Mouse (Mus musculus) ES-E14 (cell line): ENCODE data around the gene Myo1f. TPM values are rescaled to one million over a fixed set of nuclear protein-coding genes. Genes with fewer than 3 reads are reported as not detected.
A peak's percentile ranks its signal among the peaks of the same experiment; 100 is the strongest.

Experiments
- DNase-seq: peaks from one replicate; pipeline ENCODE4 v3.0.0-alpha.2; 2013; ENCODE audit warnings: low read depth, low spot score
- H3K27ac ChIP-seq: 2 replicates; pipeline ENCODE4 v1.5.1; 2012; ENCODE audit warnings: low read depth, mild to moderate bottlenecking, low read length, moderate library complexity, mixed read lengths; ENCODE audit not compliant: poor library complexity, insufficient read depth, severe bottlenecking
- H3K36me3 ChIP-seq: 2 replicates; pipeline ENCODE4 v1.6.1; 2012; ENCODE audit warnings: mild to moderate bottlenecking, low read length, moderate library complexity, mixed read lengths; ENCODE audit not compliant: control insufficient read depth, poor library complexity, insufficient read depth, severe bottlenecking
- H3K4me1 ChIP-seq, 2 experiments: fragments of 150-350 bp in 1 of 2; sonication (generic) in 1 of 2; 2 replicates each; pipeline ENCODE4 v1.6.1; 2012; ENCODE audit warnings: low read length in 2 of 2, mild to moderate bottlenecking in 1 of 2, mixed read lengths in 1 of 2; ENCODE audit not compliant: control insufficient read depth in 2 of 2, insufficient read depth in 2 of 2, poor library complexity in 1 of 2
- H3K4me3 ChIP-seq, 2 experiments: fragments of 150-350 bp in 1 of 2; sonication (generic) in 1 of 2; 2 replicates each; pipeline ENCODE4 v1.5.1; 2012; ENCODE audit warnings: low read length in 2 of 2, low read depth in 1 of 2, mild to moderate bottlenecking in 1 of 2, mixed read lengths in 1 of 2; ENCODE audit not compliant: insufficient read depth in 1 of 2, poor library complexity in 1 of 2, severe bottlenecking in 1 of 2
- H3K9ac ChIP-seq: 2 replicates; pipeline ENCODE4 v1.6.1; 2012; ENCODE audit warnings: low read depth, mild to moderate bottlenecking, low read length, mixed read lengths; ENCODE audit not compliant: poor library complexity, insufficient read depth, severe bottlenecking
- H3K9me3 ChIP-seq: fragments of 150-350 bp; sonication (generic); 2 replicates; pipeline ENCODE4 v1.6.1; 2012; ENCODE audit warnings: low read depth, mild to moderate bottlenecking, low read length; ENCODE audit not compliant: control insufficient read depth, insufficient read depth
- CHD2 ChIP-seq: IDR thresholded peaks from 2 replicates; pipeline ENCODE4 v1.6.1; 2014; ENCODE audit warnings: mild to moderate bottlenecking, low read depth, low read length, inconsistent platforms
- HCFC1 ChIP-seq: IDR thresholded peaks from 2 replicates; pipeline ENCODE4 v1.6.1; 2012; ENCODE audit warnings: low read length, inconsistent platforms, borderline replicate concordance; ENCODE audit not compliant: insufficient read depth
- MAFK ChIP-seq: IDR thresholded peaks from 2 replicates; pipeline ENCODE4 v1.6.1; 2014; ENCODE audit warnings: mild to moderate bottlenecking, low read depth, low read length, inconsistent platforms; ENCODE audit not compliant: insufficient read depth
- ZC3H11A ChIP-seq: IDR thresholded peaks from 2 replicates; pipeline ENCODE4 v1.6.1; 2012; ENCODE audit warnings: low read depth, mild to moderate bottlenecking, inconsistent platforms, low read length, borderline replicate concordance
- ZNF384 ChIP-seq: IDR thresholded peaks from 2 replicates; pipeline ENCODE4 v1.6.1; 2012; ENCODE audit warnings: low read depth, low read length, inconsistent platforms
- in situ Hi-C, 2 experiments: fragments of 600-800 bp; cut with MboI; formaldehyde crosslinking; loops; one replicate each; pipeline ENCODE4 v1.15.1; 2025; ENCODE audit warnings: low sequenced_read_pairs in 2 of 2, inconsistent platforms in 1 of 2; ENCODE audit not compliant: unreplicated experiment in 2 of 2
- total RNA-seq: library from RNA; depleted of rRNA; stranded (reverse); fragments of 300-350 nt; gene quantifications from 2 replicates; pipeline ENCODE4 v1.2.3, GENCODE M21; 2012

Gene Myo1f
- total RNA-seq, 1 experiment = 11.9 TPM

DNA sequence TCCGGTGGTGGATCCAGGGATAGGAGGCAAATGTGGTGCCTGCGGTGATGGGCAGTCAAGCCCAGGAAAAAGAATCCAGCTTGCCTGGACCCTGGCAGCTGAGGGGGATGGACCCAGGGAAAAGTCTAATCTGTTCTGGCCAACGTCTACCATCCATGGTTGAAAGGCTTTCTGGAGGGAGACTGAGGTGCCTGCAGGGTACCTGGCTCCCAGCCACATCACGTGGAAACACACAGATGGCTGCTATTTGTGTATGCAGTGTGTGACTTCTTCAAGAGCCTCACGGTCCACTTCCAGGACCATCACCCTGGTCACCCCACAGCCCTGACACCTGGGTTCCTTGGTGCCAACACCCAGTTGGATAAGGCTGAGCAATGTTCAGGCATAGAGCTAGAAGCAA is 76.3 kb downstream of the Myo1f start:
- H3K9me3 ChIP-seq = no peaks in the 10 kb centered on the region
- TF ChIP-seq HCFC1 = no peak
- TF ChIP-seq ZC3H11A = no peak
- TF ChIP-seq CHD2 = no peak
- no peak for TF ChIP-seq MAFK
- no peak overlapping the region for H3K27ac ChIP-seq
- peaks cover 2 to 4% of the 10 kb centered on the region in 2 experiments; a peak in 2 of 4 replicates for H3K4me1 ChIP-seq
- H3K9ac ChIP-seq = no peak overlapping the region
- H3K4me3 ChIP-seq = no peak overlapping the region
- DNase-seq = no peak
- in situ Hi-C loops = no loop called here
- peaks cover 15% of the 10 kb centered on the region for H3K36me3 ChIP-seq

DNA sequence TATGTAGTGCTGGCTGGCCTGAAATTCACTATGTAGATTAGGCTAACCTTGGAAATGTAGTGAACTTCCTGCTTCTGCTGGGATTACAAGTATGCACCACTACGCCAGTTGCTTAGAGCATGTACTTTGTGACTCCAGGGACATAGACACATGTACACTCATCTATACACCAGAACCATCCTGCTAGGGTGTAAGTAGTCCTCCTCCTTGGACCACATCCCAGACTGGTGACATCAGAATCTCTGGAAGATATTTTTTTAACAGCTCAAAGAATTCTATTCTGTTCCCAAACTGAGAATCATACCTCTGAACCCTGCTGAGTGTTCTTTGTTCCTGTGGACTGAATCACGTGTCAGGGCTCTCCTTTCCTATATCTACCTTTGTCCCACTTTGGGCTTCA is 81.5 kb downstream of the Myo1f start:
- in situ Hi-C loops = no loop called here
- Histone ChIP-seq H3K9me3 (no peaks in the 10 kb centered on the region), H3K27ac (no peak overlapping the region), H3K9ac (no peak overlapping the region), H3K4me1 (peaks cover 6 to 9% of the 10 kb centered on the region in 2 experiments; a peak in 3 of 4 replicates), H3K36me3 (peaks cover 1% of the 10 kb centered on the region), H3K4me3 (no peak overlapping the region)
- TF ChIP-seq CHD2 (no peak), MAFK (no peak)
- no peak for DNase-seq

DNA sequence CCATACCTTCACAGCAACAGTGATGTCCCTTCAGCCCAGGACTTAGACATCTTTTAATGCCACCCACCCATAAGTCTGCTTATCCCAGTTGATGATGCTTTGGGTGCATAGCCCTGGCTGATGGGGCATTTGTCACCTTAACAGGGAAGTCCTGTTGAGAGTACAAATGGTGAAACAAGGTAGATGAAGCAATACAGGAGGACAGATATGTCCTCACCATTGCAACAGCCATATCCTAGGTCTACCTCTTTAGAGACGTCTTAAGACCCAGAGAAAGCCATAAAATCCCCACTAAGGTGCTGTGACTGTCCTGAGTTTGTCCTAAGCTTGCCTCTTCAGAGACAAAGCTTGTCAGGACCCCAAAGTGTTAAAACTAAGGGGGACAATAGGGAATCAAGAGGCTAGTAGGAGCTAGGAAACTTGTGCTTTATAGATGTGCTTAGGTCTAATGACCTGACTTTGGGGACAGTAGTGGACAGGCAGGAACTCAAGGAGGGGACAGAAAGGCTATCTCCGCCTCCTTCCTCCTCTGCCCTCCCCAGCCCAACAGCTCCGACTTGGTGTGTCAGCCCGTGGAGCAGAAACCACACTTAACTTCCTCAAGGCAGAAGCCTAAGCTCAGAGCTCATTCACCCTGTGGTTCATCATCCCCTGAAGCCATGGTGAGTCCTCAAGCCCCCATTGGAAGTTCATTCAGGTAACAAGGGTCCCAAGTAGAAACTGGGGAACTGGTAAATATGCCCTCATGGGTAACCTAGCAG is 82.2 kb downstream of the Myo1f start, which contains the start of gene Pram1:
TSS of gene Pram1 (plus strand) at position 541 of the 761 bp plus-strand sequence.
- Histone ChIP-seq H3K4me3 (no peak within 1 kb of the TSS), H3K27ac (no peak within 1 kb of the TSS), H3K36me3 (no peaks in the 10 kb centered on the region), H3K4me1 (peaks cover 6 to 9% of the 10 kb centered on the region in 2 experiments; a peak in 3 of 4 replicates), H3K9ac (no peak within 1 kb of the TSS), H3K9me3 (no peaks in the 10 kb centered on the region)
- no peak for TF ChIP-seq ZC3H11A
- TF ChIP-seq HCFC1 = no peak
- no peak for TF ChIP-seq ZNF384
- TF ChIP-seq CHD2 = no peak
- TF ChIP-seq MAFK = no peak
- DNase-seq = no peak
- in situ Hi-C loops = no loop called here

DNA sequence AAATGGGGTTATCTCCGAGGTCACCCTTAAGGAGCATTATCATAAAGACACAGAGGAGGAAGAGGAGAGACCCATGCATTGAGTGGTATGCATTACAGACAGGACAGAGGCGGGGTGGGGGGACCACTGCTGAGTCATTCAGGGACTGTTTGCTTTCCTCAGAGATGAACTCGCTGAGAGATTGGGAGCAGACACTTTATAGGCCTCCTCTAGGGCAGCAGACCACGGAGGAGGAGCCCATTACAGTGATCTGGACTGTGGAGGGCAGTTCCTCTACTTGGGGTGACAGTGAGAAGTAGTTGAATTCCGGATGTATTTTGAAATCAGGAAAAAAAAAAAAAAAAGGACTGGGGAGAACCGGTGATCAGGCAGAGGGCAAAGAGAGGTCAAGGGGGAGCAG is 84.2 kb downstream of the Myo1f start:
- no peak overlapping the region for H3K9ac ChIP-seq
- H3K27ac ChIP-seq = no peak overlapping the region
- H3K4me1 ChIP-seq = peaks cover 6 to 9% of the 10 kb centered on the region in 2 experiments; a peak in 3 of 4 replicates
- in situ Hi-C loops = no loop called here
- DNase-seq = no peak
- TF ChIP-seq ZNF384 (peak; percentile 88), CHD2 (no peak), HCFC1 (no peak), MAFK (peak; percentile 54), ZC3H11A (no peak)
- H3K4me3 ChIP-seq = no peak overlapping the region
- H3K36me3 ChIP-seq = peaks cover 4% of the 10 kb centered on the region
- no peaks in the 10 kb centered on the region for H3K9me3 ChIP-seq
